In genomic region chr10:21350531-21351515, GRCm38 (mm10) we compare ENCODE assay signal across 17 mouse cellular contexts. TPM values are rescaled to one million over a fixed set of nuclear protein-coding genes. Genes with fewer than 3 reads are reported as not detected.
"Had no signal": no experiment of that assay in that cellular context is flagged by ENCODE, and none has a peak within 500 bp of the region (broad histone marks: within the 10 kb centered on the region; RNA-seq: fewer than 3 reads in every experiment).

No protein-coding gene starts in this region.

- DNase-seq: kidney, adult 18-20 months; kidney, postnatal 10 days; kidney, postnatal 4 days; lung, adult 18-20 months; lung, postnatal 36 days; right cerebral cortex, postnatal 4 days; spleen, adult 18-20 months; thymus, adult 2 months; thymus, postnatal 25 days had no signal

- H3K4me1 ChIP-seq: intestine, embryonic 15.5 days; limb, embryonic 12.5 days; midbrain, embryonic 15.5 days; neural tube, embryonic 12.5 days; stomach, embryonic 15.5 days had no signal

- H3K9me3 ChIP-seq: intestine, embryonic 15.5 days; limb, embryonic 12.5 days; midbrain, embryonic 15.5 days; neural tube, embryonic 12.5 days; stomach, embryonic 15.5 days had no signal

- H3K4me3 ChIP-seq: intestine, embryonic 15.5 days; layer of hippocampus, adult 2 months; limb, embryonic 12.5 days; midbrain, embryonic 15.5 days; neural tube, embryonic 12.5 days; stomach, embryonic 15.5 days had no signal

- ATAC-seq: intestine, embryonic 15.5 days; midbrain, embryonic 15.5 days had no signal

- H3K27ac ChIP-seq: intestine, embryonic 15.5 days; layer of hippocampus, adult 2 months; limb, embryonic 12.5 days; midbrain, embryonic 15.5 days; neural tube, embryonic 12.5 days; stomach, embryonic 15.5 days had no signal

- H3K4me2 ChIP-seq: intestine, embryonic 15.5 days; limb, embryonic 12.5 days; midbrain, embryonic 11.5 days; midbrain, embryonic 15.5 days; neural tube, embryonic 12.5 days; stomach, embryonic 15.5 days had no signal

- H3K9ac ChIP-seq: intestine, embryonic 15.5 days; limb, embryonic 12.5 days; midbrain, embryonic 15.5 days; neural tube, embryonic 12.5 days; stomach, embryonic 15.5 days had no signal

- H3K27me3 ChIP-seq: intestine, embryonic 15.5 days; limb, embryonic 12.5 days; midbrain, embryonic 15.5 days; neural tube, embryonic 12.5 days; stomach, embryonic 15.5 days had no signal

RNA-seq across cellular contexts. Expression of gene Aldh8a1, which starts 26.3 kb away (rescaled TPM):
- total RNA-seq: monocyte, adult 5-6 weeks had no signal
- polyA plus RNA-seq: limb, embryonic 12.5 days; midbrain, embryonic 11.5 days had no signal
